Mouse (Mus musculus) heart, adult 2 months (tissue): ENCODE measurements around the gene Taf1c. TPM values are rescaled to one million over a fixed set of nuclear protein-coding genes. Genes with fewer than 3 reads are reported as not detected.

Experiments used
- DNase-seq, 2 experiments: peaks; one replicate each; pipeline ENCODE4 v3.0.0; 2021
- H3K27ac ChIP-seq: fragments of 200-600 bp; 2 replicates; pipeline ENCODE4 v1.8.1; 2022
- H3K27me3 ChIP-seq: fragments of 200-500 bp; 2 replicates; pipeline ENCODE4 v1.6.1; 2012; ENCODE audit warnings: mild to moderate bottlenecking, low read length, inconsistent platforms, mixed read lengths; ENCODE audit not compliant: control insufficient read depth, insufficient read depth
- H3K36me3 ChIP-seq: fragments of 200-500 bp; 2 replicates; pipeline ENCODE4 v1.6.1; 2012; ENCODE audit warnings: low read length, inconsistent platforms; ENCODE audit not compliant: control insufficient read depth, insufficient read depth
- H3K4me1 ChIP-seq: fragments of 200-500 bp; 2 replicates; pipeline ENCODE4 v1.6.1; 2011; ENCODE audit warnings: low read length; ENCODE audit not compliant: control insufficient read depth, insufficient read depth
- H3K4me3 ChIP-seq: fragments of 200-600 bp; 2 replicates; pipeline ENCODE4 v1.8.1; 2022
- H3K79me2 ChIP-seq: fragments of 200-500 bp; replicated peaks from 2 replicates; pipeline ENCODE4 v1.6.1; 2012; ENCODE audit warnings: mild to moderate bottlenecking, inconsistent platforms, low read length, moderate library complexity, mixed read lengths; ENCODE audit not compliant: control insufficient read depth, insufficient read depth
- H3K9ac ChIP-seq: fragments of 200-500 bp; 2 replicates; pipeline ENCODE4 v1.6.1; 2012; ENCODE audit warnings: low read depth, mild to moderate bottlenecking, control low read depth, inconsistent platforms, low read length, mixed read lengths
- CTCF ChIP-seq: fragments of 200-600 bp; IDR thresholded peaks from 2 replicates; pipeline ENCODE4 v1.8.1; 2022; ENCODE audit warnings: antibody characterized with exemption, mild to moderate bottlenecking, moderate library complexity
- EP300 ChIP-seq: fragments of 200-500 bp; IDR thresholded peaks from 2 replicates; pipeline ENCODE4 v1.6.1; 2011; ENCODE audit warnings: low read depth, low read length, control low read depth; ENCODE audit not compliant: insufficient read depth
- POLR2A ChIP-seq: fragments of 200-500 bp; IDR thresholded peaks from 2 replicates; pipeline ENCODE4 v1.6.1; 2011; ENCODE audit warnings: mild to moderate bottlenecking, low read depth, low read length, control low read depth; ENCODE audit not compliant: insufficient read depth
- WGBS: fragments of 180-500 bp; shearing (Covaris S2); methylation state at CpG from one replicate; pipeline ENCODE4 v1.1.7; 2018; 5-methylcytosine and 5-hydroxymethylcytosine counted together
- intact Hi-C: fragments of 180-260 bp; cut with DNase I; formaldehyde crosslinking; loops from one replicate; pipeline ENCODE4 v1.15.1; 2025
- polyA plus RNA-seq: library from polyadenylated mRNA; depleted of rRNA; stranded (reverse); fragments of >200 nt; gene quantifications from 2 replicates; pipeline ENCODE4 v1.2.3, GENCODE M21; 2012
- total RNA-seq, 2 experiments: library from RNA; stranded (reverse); gene quantifications; 2 replicates each; pipeline ENCODE4 v1.2.3; 2021

Gene Taf1c
- total and polyA plus RNA-seq, 3 experiments: 3.6 to 8.7 (median 3.7) TPM

DNA sequence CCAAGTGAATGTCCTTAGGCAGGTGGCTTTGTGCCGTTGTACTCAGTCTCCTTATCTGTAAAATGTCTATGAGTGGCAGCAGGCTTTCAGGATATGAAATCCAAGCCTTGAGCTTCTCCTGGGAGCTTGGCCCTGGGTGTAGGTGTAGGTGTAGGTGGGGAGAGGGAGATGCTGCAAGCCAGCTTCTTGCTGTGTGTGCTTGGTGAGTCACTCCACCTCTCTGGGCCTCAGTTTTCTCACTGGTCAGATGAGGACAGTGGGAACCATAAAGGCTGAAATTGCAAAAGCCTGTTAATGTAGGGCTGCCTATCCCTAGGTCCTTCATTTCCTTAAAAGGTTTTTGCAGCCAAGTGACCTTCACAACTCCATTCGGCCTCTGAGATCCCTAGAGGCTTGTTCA lies 30.9 kb upstream of the Taf1c start:
- no peaks in the 10 kb centered on the region for H3K79me2 ChIP-seq
- peaks cover 6% of the 10 kb centered on the region for H3K4me1 ChIP-seq
- no peak overlapping the region for H3K9ac ChIP-seq
- no peak for DNase-seq
- WGBS: 39% methylated on average over 2 of the region's 2 CpGs
- no peak for TF ChIP-seq POLR2A
- no peak for TF ChIP-seq CTCF
- TF ChIP-seq EP300: no peak
- H3K27me3 ChIP-seq: no peaks in the 10 kb centered on the region; the same call in 1 of the 2 replicates
- no peaks in the 10 kb centered on the region for H3K36me3 ChIP-seq
- H3K4me3 ChIP-seq: no peak overlapping the region
- intact Hi-C loops: no loop called here
- H3K27ac ChIP-seq: no peak overlapping the region

DNA sequence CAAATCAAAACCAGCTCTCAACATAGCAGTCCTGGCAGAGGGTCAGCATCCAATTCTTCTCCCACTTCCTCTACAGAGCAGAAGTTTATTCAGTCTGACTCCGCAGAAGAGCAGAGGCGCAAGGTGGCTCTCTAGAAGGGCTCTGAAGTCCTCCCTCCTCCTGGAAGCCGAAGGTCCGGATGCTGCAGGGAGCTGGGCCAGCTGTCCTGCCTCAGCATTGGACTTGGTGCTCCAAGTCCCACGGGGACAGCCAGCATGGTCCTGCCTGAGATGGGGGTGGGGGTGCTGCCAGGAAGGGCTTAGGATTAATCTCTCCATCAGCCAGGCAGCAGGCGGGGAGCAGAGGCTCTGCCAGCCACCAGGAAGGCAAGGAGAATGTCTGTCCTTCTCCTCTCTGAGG lies 30.4 kb upstream of the Taf1c start, which contains the start of gene Kcng4:
Kcng4 (minus strand) TSS at position 303 of the 400 bp plus-strand sequence.
- WGBS: 21% methylated on average over 6 of the region's 6 CpGs
- intact Hi-C loops: no loop called here
- Histone ChIP-seq H3K4me3 (no peak within 1 kb of the TSS), H3K27me3 (no peaks in the 10 kb centered on the region; the same call in 1 of the 2 replicates), H3K4me1 (peaks cover 6% of the 10 kb centered on the region), H3K9ac (peak within 1 kb of the TSS; percentile 21; the same call in 1 of the 2 replicates), H3K79me2 (no peaks in the 10 kb centered on the region), H3K36me3 (no peaks in the 10 kb centered on the region), H3K27ac (no peak within 1 kb of the TSS)
- TF ChIP-seq CTCF (no peak), EP300 (no peak), POLR2A (no peak)
- DNase-seq: peak in 1 of 2 experiments; percentile 29

DNA sequence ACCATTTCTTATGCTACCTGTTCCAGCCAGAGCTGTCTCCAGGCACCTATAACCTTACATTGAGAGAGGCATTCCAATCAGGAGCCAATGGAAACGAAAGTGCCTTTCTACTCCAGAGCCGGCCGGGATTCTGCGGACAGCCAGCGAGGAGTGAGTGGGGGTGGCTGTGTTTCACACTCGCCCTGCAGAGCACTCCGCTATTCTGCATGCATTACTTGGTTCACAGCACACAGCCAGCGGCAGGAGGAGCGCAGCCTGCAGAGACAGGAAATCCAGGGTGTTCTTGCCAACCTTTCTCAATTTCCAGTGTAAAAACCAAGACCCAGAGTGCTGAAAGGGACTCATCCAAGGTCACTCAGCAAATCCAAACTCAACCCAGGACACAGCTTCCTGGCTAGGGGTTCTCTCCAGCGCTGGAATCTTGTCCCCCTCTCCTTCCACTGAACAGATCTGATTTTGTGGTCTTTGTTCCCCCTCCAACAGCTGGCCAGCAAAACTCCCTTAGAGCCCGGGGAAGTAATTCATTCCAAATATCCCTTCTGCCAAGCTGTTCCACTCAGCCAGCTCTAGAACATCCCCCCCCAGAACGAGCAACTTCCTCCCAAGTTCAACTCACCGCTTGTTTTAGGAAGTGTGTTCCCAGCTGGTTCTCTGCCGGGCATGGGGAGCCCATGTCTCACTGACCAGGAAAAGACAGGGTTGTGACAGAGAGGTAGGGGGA lies 29.8 kb upstream of the Taf1c start:
- WGBS: 26% methylated on average over 14 of the region's 14 CpGs
- H3K4me1 ChIP-seq: peaks cover 4% of the 10 kb centered on the region
- no peaks in the 10 kb centered on the region for H3K79me2 ChIP-seq
- H3K36me3 ChIP-seq: no peaks in the 10 kb centered on the region
- intact Hi-C loops: no loop called here
- no peak overlapping the region for H3K9ac ChIP-seq
- no peaks in the 10 kb centered on the region; the same call in 1 of the 2 replicates for H3K27me3 ChIP-seq
- no peak for TF ChIP-seq POLR2A
- TF ChIP-seq CTCF: no peak
- TF ChIP-seq EP300: no peak
- no peak overlapping the region for H3K27ac ChIP-seq
- H3K4me3 ChIP-seq: no peak overlapping the region
- DNase-seq: no peak

DNA sequence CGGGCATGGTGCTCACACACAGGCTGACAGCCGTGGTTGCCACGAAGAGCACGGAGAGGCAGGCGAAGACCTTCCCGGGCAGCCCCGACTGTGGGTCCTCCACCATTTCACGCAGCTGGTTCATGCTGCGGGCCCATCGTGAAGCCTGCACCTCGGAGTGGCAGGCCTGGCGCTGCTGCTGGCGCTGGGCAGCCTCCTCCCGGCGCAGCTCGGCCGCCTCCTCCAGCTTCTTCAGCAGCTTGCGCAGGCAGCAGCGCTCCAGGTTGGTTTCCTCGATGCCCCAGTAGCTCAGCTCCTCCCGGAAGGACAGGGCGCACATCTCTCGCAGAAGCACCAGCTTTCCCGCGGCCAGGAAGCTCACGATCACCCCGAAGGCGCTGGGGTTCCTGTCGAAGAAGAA lies 27.9 kb upstream of the Taf1c start:
- no peak overlapping the region for H3K4me3 ChIP-seq

DNA sequence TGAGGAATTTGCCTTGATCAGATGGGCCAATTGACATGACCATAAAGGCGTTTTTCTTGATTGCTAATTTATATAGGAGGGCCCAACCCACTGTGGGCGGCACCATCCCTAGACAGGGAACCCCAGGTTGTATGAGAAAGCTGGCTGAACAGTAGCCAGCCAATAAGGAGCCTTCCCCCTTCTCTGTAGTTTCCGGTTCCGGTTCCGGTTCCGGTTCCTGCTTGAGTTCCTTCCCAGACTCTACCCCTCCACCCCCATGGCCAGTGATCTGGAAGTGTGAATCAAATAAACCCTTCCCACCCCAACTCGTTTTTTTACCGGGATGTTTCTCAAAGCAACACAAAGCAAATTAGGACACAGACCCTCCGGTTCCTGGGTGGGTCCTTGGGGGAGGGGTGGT lies 27.2 kb upstream of the Taf1c start:
- 83% methylated on average over 9 of the region's 9 CpGs for whole genome bisulfite sequencing
- no peaks in the 10 kb centered on the region for H3K79me2 ChIP-seq
- no peak for DNase-seq
- H3K4me1 ChIP-seq: peaks cover 4% of the 10 kb centered on the region
- H3K4me3 ChIP-seq: no peak overlapping the region
- H3K9ac ChIP-seq: no peak overlapping the region
- TF ChIP-seq EP300 (no peak), POLR2A (no peak), CTCF (no peak)
- no peaks in the 10 kb centered on the region; the same call in 1 of the 2 replicates for H3K27me3 ChIP-seq
- intact Hi-C loops: no loop called here
- H3K27ac ChIP-seq: no peak overlapping the region
- no peaks in the 10 kb centered on the region for H3K36me3 ChIP-seq

More for the DNA sequence above, 27.9 kb upstream of the Taf1c start:
- intact Hi-C loops: no loop called here
- Histone ChIP-seq H3K9ac (no peak overlapping the region), H3K79me2 (no peaks in the 10 kb centered on the region), H3K4me1 (peaks cover 4% of the 10 kb centered on the region), H3K27me3 (no peaks in the 10 kb centered on the region; the same call in 1 of the 2 replicates), H3K36me3 (no peaks in the 10 kb centered on the region), H3K27ac (no peak overlapping the region)
- TF ChIP-seq POLR2A (no peak), CTCF (no peak), EP300 (no peak)
- DNase-seq: no peak
- 52% methylated on average over 29 of the region's 29 CpGs for WGBS

DNA sequence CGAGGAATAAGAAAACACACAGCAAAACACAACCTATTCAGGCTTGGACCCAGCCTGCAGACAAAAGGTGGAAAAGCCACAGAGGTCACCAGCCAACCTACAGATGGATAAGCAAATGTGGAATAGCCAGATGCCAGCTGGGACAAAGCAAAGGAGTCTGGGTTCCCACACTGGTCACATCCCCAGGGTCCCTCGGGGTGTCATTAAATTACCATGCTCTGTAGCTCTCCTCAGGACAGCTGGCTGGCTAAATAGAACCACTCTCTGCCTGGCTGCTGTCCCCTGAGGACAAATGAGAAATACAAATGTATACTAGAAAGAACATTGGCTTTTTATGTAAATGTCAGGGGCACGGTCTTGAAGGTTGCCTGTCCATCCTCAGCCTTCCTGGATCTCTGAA lies 25.8 kb upstream of the Taf1c start:
- intact Hi-C loops: no loop called here
- Histone ChIP-seq H3K36me3 (no peaks in the 10 kb centered on the region), H3K79me2 (no peaks in the 10 kb centered on the region), H3K27me3 (no peaks in the 10 kb centered on the region; the same call in 1 of the 2 replicates), H3K9ac (no peak overlapping the region), H3K27ac (no peak overlapping the region), H3K4me3 (no peak overlapping the region), H3K4me1 (peaks cover 4% of the 10 kb centered on the region)
- no peak for DNase-seq
- 57% methylated on average over 3 of the region's 3 CpGs for WGBS
- no peak for TF ChIP-seq POLR2A
- no peak for TF ChIP-seq CTCF
- TF ChIP-seq EP300: no peak
